Mouse (Mus musculus): Measurements from ENCODE around the gene Pnmal2. TPM values are rescaled to one million over a fixed set of nuclear protein-coding genes. Genes with fewer than 3 reads are reported as not detected.

The Pnmal2 gene
- polyA plus RNA-seq, 1 experiment from 2014 or later: 0.80 TPM

- no peak overlapping the region for H3K4me3 ChIP-seq (ENCODE audit: low read depth, low read length)
- no peaks in the 10 kb centered on the region for H3K27me3 ChIP-seq (replicated peaks; ENCODE audit: control insufficient read depth, insufficient read depth, low read length)
- ATAC-seq (replicated peaks; ENCODE audit: low FRiP score) (peak; percentile 82), DNase-seq (ENCODE audit: low spot score) (no peak)
- no peaks in the 10 kb centered on the region for H3K9me3 ChIP-seq (ENCODE audit: control insufficient read depth, low read length)
- no peak overlapping the region for H3K27ac ChIP-seq (ENCODE audit: low read depth, low read length)
- 61% methylated on average over 6 of the region's 6 CpGs for WGBS
- no peak overlapping the region for H3K9ac ChIP-seq (ENCODE audit: low read depth, low read length)
- H3K36me3 ChIP-seq (ENCODE audit: control insufficient read depth, insufficient read depth, low read length): no peaks in the 10 kb centered on the region
- peaks cover 5% of the 10 kb centered on the region for H3K4me1 ChIP-seq (replicated peaks; ENCODE audit: control insufficient read depth, insufficient read depth, low read length)
- no peak overlapping the region for H3K4me2 ChIP-seq
Measured at GRCm38 (mm10) chr7:16978173-16978572, 33.7 kb downstream of the Pnmal2 start.

DNA sequence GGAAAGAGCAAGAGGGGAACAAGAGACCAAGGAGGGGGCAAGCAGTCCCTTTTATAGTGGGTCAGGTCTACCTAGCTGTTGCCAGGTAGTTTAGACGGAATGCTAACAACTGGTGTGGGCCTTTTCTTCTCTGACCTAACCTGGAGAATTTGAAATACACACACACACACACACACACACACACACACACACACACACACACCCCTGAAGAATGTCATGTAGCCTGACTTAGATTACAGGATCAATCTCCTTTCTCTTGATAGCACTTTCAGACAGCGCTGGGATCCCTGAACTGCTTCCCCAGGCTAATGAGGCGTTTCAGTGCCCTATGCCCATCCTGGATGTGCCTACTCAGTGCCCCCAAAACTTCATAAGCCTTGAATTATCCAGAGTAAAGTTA lies 34.1 kb downstream of the Pnmal2 start:
- Histone ChIP-seq H3K27ac (ENCODE audit: low read depth, low read length) (no peak overlapping the region), H3K9me3 (ENCODE audit: control insufficient read depth, low read length) (no peaks in the 10 kb centered on the region), H3K36me3 (ENCODE audit: control insufficient read depth, insufficient read depth, low read length) (no peaks in the 10 kb centered on the region), H3K27me3 (replicated peaks; ENCODE audit: control insufficient read depth, insufficient read depth, low read length) (no peaks in the 10 kb centered on the region), H3K4me2 (no peak overlapping the region), H3K4me3 (ENCODE audit: low read depth, low read length) (no peak overlapping the region), H3K9ac (ENCODE audit: low read depth, low read length) (no peak overlapping the region), H3K4me1 (replicated peaks; ENCODE audit: control insufficient read depth, insufficient read depth, low read length) (peaks cover 5% of the 10 kb centered on the region)
- 77% methylated on average over 3 of the region's 3 CpGs for WGBS
- ATAC-seq (replicated peaks; ENCODE audit: low FRiP score) (no peak), DNase-seq (ENCODE audit: low spot score) (no peak)

- peak; percentile 58 for ATAC-seq (replicated peaks; ENCODE audit: low FRiP score)
- Histone ChIP-seq H3K36me3 (ENCODE audit: control insufficient read depth, insufficient read depth, low read length) (no peaks in the 10 kb centered on the region), H3K27me3 (replicated peaks; ENCODE audit: control insufficient read depth, insufficient read depth, low read length) (no peaks in the 10 kb centered on the region), H3K4me1 (replicated peaks; ENCODE audit: control insufficient read depth, insufficient read depth, low read length) (peaks cover 5% of the 10 kb centered on the region), H3K9me3 (ENCODE audit: control insufficient read depth, low read length) (no peaks in the 10 kb centered on the region), H3K27ac (ENCODE audit: low read depth, low read length) (peak overlapping the region; percentile 33; the same call in 1 of the 2 replicates), H3K4me3 (ENCODE audit: low read depth, low read length) (peak overlapping the region; percentile 28), H3K9ac (ENCODE audit: low read depth, low read length) (peak overlapping the region; percentile 53; the same call in 1 of the 2 replicates), H3K4me2 (peak overlapping the region; percentile 61)
- 5% methylated on average over 12 of the region's 12 CpGs for WGBS
- peak; percentile 63 for DNase-seq (ENCODE audit: low spot score)
Measured at GRCm38 (mm10) chr7:16980348-16980747, 35.9 kb downstream of the Pnmal2 start.

DNA sequence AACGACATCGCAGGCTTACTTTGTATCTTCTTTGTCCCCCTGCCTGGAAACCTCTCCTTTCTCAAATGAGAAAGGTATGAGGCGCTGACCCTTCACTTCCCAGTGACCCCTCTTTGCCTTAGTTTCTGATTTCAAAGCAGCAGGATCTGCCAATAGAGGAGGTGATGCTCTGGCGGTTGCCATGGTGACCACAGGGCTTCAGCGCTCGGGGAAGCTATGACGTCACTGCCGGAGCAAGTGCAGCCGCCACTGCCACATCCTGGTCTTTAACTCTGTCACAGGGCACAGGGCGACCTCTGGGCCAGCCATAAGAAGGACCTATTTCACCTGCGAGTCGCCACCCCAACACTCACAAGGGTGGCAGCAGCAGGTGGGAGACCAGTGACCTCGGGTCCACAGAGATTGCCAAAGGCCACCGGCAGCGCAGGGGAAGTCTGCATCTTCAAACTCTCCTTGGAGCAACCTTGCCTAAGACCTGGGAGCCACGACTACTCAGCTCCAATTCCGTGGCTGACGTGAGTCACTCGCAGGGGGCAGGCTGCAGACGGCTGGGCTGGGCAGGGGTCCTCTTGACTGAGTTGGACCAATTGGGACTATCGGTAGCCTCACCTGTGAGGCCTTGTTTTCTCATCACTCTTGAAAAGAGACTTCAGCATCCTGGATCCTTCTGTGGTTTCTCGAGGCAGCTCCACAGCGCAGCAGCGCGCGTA lies 38.5 kb downstream of the Pnmal2 start, which contains the start of gene Gm42372:
Gene Gm42372, plus strand, starts transcription at position 228 of the 710 bp plus-strand sequence.
- Histone ChIP-seq H3K27ac (ENCODE audit: low read depth, low read length) (no peak within 1 kb of the TSS), H3K4me1 (replicated peaks; ENCODE audit: control insufficient read depth, insufficient read depth, low read length) (peaks cover 5% of the 10 kb centered on the region), H3K4me2 (peak within 1 kb of the TSS; percentile 26; the same call in 1 of the 2 replicates), H3K27me3 (replicated peaks; ENCODE audit: control insufficient read depth, insufficient read depth, low read length) (no peaks in the 10 kb centered on the region), H3K4me3 (ENCODE audit: low read depth, low read length) (no peak within 1 kb of the TSS), H3K9ac (ENCODE audit: low read depth, low read length) (no peak within 1 kb of the TSS), H3K36me3 (ENCODE audit: control insufficient read depth, insufficient read depth, low read length) (no peaks in the 10 kb centered on the region), H3K9me3 (ENCODE audit: control insufficient read depth, low read length) (no peaks in the 10 kb centered on the region)
- DNase-seq (ENCODE audit: low spot score): no peak
- 36% methylated on average over 26 of the region's 26 CpGs for WGBS
- no peak for ATAC-seq (replicated peaks; ENCODE audit: low FRiP score)

DNA sequence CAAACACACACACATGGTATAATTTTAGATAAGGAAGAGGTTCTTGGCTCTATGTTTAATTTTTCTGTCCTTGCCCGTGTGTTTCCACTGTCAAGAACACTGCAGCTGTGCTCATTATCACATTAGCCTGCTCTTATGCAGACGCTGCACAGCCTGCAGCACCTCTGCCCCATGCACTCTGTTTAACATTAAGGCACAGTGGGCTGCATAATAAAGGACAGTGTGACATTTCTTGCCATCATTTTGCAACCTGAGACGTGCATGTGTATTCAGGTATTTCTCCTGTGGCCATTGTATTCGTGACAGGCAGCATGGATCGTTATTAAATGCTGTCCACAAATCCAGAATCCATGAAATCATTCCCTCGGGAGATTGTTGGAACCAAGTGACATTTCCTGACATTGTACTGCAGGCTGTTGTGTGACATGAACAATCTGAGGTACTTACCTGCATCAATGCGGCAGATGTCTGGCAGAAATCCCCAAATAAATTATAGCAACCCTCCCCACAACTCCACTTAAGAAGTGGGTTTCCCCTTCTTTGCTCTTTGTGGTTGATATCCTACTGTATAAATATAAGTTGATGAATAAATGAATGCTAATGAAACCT lies 43.2 kb downstream of the Pnmal2 start:
- ATAC-seq (replicated peaks; ENCODE audit: low FRiP score) (no peak), DNase-seq (ENCODE audit: low spot score) (no peak)
- Histone ChIP-seq H3K4me1 (replicated peaks; ENCODE audit: control insufficient read depth, insufficient read depth, low read length) (peaks cover 12% of the 10 kb centered on the region), H3K27me3 (replicated peaks; ENCODE audit: control insufficient read depth, insufficient read depth, low read length) (no peaks in the 10 kb centered on the region), H3K36me3 (ENCODE audit: control insufficient read depth, insufficient read depth, low read length) (no peaks in the 10 kb centered on the region), H3K9me3 (ENCODE audit: control insufficient read depth, low read length) (no peaks in the 10 kb centered on the region), H3K4me3 (ENCODE audit: low read depth, low read length) (no peak overlapping the region), H3K27ac (ENCODE audit: low read depth, low read length) (no peak overlapping the region), H3K4me2 (no peak overlapping the region), H3K9ac (ENCODE audit: low read depth, low read length) (no peak overlapping the region)
- 64% methylated on average over 7 of the region's 7 CpGs for WGBS

GRCm38 (mm10) chr7:16988405-16988804 lies 43.9 kb downstream of the Pnmal2 start:
- Histone ChIP-seq H3K36me3 (ENCODE audit: control insufficient read depth, insufficient read depth, low read length) (no peaks in the 10 kb centered on the region), H3K27me3 (replicated peaks; ENCODE audit: control insufficient read depth, insufficient read depth, low read length) (no peaks in the 10 kb centered on the region), H3K9me3 (ENCODE audit: control insufficient read depth, low read length) (no peaks in the 10 kb centered on the region), H3K27ac (ENCODE audit: low read depth, low read length) (no peak overlapping the region), H3K4me1 (replicated peaks; ENCODE audit: control insufficient read depth, insufficient read depth, low read length) (peaks cover 15% of the 10 kb centered on the region), H3K9ac (ENCODE audit: low read depth, low read length) (no peak overlapping the region), H3K4me3 (ENCODE audit: low read depth, low read length) (no peak overlapping the region), H3K4me2 (no peak overlapping the region)
- WGBS: 66% methylated on average over 3 of the region's 3 CpGs
- DNase-seq (ENCODE audit: low spot score): no peak
- no peak for ATAC-seq (replicated peaks; ENCODE audit: low FRiP score)

GRCm38 (mm10) chr7:16990006-16990744 lies 45.7 kb downstream of the Pnmal2 start:
- H3K4me3 ChIP-seq (ENCODE audit: low read depth, low read length): 0 out of 2 replicates have a peak overlapping the region, but pooled peaks have one; percentile 1
- WGBS: 26% methylated on average over 15 of the region's 15 CpGs
- H3K27me3 ChIP-seq (replicated peaks; ENCODE audit: control insufficient read depth, insufficient read depth, low read length): no peaks in the 10 kb centered on the region
- peak overlapping the region; percentile 33; the same call in 1 of the 2 replicates for H3K27ac ChIP-seq (ENCODE audit: low read depth, low read length)
- peak overlapping the region; percentile 38 for H3K4me2 ChIP-seq
- no peak overlapping the region for H3K9ac ChIP-seq (ENCODE audit: low read depth, low read length)
- H3K4me1 ChIP-seq (replicated peaks; ENCODE audit: control insufficient read depth, insufficient read depth, low read length): peaks cover 24% of the 10 kb centered on the region
- ATAC-seq (replicated peaks; ENCODE audit: low FRiP score) (no peak), DNase-seq (ENCODE audit: low spot score) (no peak)
- no peaks in the 10 kb centered on the region for H3K36me3 ChIP-seq (ENCODE audit: control insufficient read depth, insufficient read depth, low read length)
- no peaks in the 10 kb centered on the region for H3K9me3 ChIP-seq (ENCODE audit: control insufficient read depth, low read length)

GRCm38 (mm10) chr7:16991681-16992450 lies 47.4 kb downstream of the Pnmal2 start:
- 54% methylated on average over 18 of the region's 18 CpGs for WGBS
- H3K27ac ChIP-seq (ENCODE audit: low read depth, low read length): peak overlapping the region; percentile 73
- H3K4me2 ChIP-seq: peak overlapping the region; percentile 0
- H3K27me3 ChIP-seq (replicated peaks; ENCODE audit: control insufficient read depth, insufficient read depth, low read length): no peaks in the 10 kb centered on the region
- H3K4me3 ChIP-seq (ENCODE audit: low read depth, low read length): no peak overlapping the region
- ATAC-seq (replicated peaks; ENCODE audit: low FRiP score) (no peak), DNase-seq (ENCODE audit: low spot score) (peak; percentile 60)
- H3K4me1 ChIP-seq (replicated peaks; ENCODE audit: control insufficient read depth, insufficient read depth, low read length): peaks cover 32% of the 10 kb centered on the region
- H3K9me3 ChIP-seq (ENCODE audit: control insufficient read depth, low read length): no peaks in the 10 kb centered on the region
- no peaks in the 10 kb centered on the region; the same call in 1 of the 2 replicates for H3K36me3 ChIP-seq (ENCODE audit: control insufficient read depth, insufficient read depth, low read length)
- no peak overlapping the region for H3K9ac ChIP-seq (ENCODE audit: low read depth, low read length)
